Mouse (Mus musculus): Measurements from ENCODE around the gene Elmsan1. TPM values are rescaled to one million over a fixed set of nuclear protein-coding genes. Genes with fewer than 3 reads are reported as not detected.

Gene Elmsan1
- total RNA-seq, 2 experiments from 2014 or later = 15.6 to 15.9 TPM

DNA sequence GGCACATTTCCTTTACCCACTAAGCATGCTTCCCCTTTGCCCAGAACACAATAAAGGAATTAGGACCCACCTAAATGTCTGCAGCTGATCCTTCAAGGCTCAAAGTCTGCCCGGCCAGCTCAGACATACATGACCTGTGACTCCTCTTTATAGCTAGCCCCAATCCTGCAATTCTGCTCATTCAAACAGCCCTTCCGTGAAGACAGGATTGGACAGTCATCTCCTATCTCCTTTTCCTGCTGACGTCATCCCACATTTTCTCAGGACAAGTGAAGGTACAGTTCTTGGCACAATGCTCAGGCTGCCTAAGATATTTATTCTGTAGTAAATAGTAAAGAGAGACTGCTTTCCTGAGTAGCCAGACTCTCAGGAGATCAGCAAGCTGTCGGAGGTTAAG lies 1.6 kb downstream of the Elmsan1 start:
- intact Hi-C loops (cut with DNase I) = no loop called here
- no peak for DNase-seq

DNA sequence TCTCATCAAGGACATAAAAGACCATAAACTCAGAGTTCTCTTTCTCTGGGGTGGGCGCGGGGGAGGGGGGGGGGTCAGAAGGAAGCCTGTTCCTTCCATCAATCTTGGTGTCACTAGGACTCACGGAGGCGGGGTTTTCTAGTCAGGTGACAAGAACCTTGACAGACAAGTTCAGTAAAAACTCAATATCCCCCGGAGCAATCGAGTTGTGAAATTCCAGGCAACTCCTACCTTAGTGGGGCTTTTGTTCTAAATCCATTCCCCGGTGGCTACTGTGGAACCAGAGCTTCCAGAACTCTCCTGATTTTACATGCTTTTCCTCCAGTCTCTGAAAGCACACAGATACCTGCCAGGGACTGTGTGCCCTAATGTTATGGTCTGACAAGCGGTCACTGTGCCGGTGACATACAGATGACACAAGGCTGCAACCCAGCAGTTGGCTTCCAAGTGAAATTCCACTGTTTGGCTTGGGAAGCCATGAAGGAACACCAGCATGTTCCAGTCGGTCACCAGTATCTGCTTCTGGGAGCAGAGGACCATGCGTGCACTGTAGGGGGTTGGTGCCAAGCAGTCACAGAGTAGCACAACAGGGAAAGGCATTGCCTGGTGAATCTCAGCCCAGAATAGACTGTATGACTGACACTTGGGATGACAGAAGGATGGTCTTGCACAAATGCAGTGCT lies 2.8 kb downstream of the Elmsan1 start:
- intact Hi-C loops (cut with DNase I) = no loop called here
- DNase-seq = no peak

DNA sequence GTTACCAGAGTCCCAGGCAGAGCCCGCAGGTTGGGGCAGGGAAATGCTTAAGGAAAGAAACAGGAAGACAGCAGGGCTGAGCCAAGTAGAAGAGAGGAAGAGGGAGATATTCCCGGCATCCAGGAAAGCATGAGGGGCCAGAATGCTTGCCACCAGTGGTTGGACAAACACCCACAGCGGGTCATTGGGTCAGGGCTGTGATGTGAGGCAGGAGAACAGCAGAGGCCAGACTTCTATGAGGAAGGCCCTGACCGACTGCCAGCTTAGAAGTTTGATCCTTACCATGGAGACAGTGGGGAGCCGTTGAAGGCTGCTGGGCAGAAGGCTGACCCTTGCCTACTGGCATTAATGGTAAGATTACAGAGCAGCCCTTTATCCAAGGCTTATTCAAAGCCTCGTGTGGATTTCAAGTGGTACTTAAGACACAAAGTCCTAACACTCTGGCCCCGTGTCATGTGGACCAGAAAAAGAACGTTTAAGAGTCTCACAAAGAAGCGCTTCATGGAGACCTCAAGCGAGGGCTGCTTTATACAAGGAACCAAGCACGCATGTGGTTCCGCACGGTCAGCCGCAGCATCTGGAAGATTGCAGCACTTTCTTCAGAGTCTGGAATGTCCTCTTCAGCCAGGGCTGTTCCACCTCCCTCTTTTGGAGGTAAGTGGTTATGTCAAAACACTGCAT lies 4.0 kb downstream of the Elmsan1 start:
- intact Hi-C loops (cut with DNase I) = no loop called here
- no peak for DNase-seq

DNA sequence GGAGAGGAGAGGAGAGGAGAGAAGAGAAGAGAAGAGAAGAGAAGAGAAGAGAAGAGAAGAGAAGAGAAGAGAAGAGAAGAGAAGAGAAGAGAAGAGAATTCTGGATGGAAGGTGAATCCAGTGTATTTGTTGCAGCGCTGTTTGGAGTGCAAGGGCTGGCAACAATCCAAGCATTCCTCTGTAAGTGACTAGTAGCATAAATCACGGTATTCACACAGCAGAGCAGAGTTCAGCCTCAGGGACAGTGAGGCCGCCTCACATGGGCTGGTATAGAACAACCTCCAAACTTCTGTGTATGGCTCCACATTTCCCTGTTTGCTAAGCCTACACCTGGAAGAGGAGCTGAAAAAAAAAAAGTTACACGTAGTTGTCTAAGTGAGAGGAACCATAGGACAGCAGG lies 6.4 kb downstream of the Elmsan1 start:
- DNase-seq = no peak
- intact Hi-C loops (cut with DNase I) = no loop called here

DNA sequence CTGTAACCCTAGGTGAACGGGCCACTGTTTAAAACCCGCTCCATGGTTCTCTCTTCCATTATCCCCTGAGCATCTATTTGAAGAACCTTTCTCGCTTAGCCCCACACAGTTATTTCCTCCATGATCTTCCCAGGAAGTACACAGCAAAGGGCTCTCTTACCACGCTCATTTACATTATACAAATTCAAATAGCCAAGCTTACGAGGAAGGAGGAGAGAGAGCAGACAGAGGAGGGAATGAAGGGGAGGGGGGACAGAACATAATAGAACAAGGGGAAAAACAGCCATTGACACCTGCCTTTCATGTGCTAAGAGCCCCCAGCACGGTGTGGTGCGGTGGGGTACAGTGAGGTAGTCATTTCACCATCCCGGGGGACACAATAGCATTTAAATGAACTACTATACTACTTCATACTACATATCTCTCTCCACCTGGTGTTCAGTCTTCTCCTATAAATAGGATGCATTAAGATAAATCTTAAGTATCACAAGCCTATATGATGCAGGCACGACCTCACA lies 7.6 kb downstream of the Elmsan1 start:
- no peak for DNase-seq
- intact Hi-C loops (cut with DNase I) = no loop called here

DNA sequence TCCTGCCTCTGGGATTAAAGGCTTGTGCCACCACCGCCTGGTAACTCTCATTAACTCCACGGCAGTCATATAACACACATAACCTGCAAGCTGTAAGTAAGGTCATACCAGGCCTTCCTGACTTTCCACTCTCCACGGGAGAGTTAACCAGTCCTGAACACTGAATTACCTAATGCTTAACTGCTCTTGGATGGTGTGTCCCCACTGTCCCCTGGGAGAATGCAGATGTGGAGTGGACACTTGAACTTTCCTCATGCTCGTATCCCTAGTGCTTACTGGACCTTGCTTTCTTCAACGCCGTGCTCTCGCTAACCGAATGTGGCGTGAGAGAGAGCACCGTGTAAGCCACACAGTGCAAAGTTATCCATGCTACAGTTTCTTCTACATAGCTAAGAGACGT lies 8.4 kb downstream of the Elmsan1 start:
- no peak for DNase-seq
- intact Hi-C loops (cut with DNase I) = no loop called here

DNA sequence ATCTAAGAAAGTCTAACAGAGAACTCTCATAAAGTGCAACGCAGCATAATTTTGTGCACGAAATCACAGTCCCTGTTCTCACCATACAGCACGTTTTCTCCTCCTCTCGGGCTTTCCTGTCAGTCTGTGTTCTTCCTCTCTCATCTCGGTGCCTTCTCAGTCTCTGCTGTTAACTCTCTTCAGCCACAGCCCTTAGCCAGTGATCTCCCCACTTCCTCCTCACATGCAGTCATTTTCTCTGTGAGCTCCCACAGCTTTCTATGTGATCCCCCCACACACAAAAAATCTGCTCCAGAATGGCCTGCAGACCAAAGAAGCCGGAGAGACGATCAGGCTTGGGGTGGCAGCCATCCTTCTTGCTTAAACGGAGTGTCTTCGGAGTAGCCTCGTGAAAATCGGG lies 9.6 kb downstream of the Elmsan1 start:
- intact Hi-C loops (cut with DNase I) = no loop called here
- no peak for DNase-seq

DNA sequence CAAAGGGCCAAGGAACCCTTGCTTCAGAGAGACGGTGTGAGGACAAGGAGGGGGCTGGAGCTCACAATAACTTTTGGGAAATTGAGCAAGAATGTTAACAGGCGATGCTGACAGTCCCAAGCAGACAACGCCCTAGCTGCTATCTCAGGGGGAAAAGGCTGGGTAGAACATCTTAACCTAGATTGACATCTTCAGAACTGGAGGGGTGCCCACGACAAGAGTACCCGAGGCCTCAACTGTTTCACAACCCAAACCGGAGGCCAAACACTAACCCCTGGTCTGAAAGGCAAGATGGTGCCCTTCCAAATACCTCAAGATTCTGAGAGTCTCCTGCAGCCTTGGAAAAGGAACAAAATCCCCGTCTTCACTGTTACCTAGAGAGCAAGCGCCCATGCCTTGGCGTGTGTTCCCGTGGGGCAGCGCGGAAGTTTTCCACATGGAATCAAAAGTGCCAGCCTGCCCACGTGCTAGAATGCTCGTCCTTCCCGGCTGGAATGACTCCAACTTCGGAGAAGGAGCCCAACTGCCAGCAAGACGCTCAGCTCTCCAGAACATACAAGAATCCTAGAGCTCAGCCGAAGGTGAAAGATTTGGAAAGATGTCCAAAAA lies 11.4 kb downstream of the Elmsan1 start:
- no peak for DNase-seq
- intact Hi-C loops (cut with DNase I) = no loop called here

DNA sequence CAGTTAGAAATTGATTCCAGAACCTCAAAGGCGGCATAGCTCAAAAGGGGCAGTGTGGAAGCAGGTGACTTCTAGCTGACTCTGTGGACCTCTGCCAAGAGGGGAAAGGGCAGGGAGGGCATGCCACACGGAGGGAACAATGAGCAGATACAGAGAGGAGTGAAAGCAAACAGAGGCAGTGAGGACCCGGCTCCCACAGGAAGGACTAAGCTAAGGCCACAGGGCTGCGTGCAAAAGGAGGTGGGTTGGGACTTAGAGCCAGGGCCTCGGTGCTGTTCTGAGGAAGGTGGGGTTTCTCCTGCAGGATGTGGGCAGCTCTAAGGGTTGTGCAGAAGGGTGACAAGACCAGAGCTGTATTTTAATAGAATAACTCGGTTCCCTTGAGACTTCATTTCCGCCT lies 12.2 kb downstream of the Elmsan1 start:
- intact Hi-C loops (cut with DNase I) = no loop called here

DNA sequence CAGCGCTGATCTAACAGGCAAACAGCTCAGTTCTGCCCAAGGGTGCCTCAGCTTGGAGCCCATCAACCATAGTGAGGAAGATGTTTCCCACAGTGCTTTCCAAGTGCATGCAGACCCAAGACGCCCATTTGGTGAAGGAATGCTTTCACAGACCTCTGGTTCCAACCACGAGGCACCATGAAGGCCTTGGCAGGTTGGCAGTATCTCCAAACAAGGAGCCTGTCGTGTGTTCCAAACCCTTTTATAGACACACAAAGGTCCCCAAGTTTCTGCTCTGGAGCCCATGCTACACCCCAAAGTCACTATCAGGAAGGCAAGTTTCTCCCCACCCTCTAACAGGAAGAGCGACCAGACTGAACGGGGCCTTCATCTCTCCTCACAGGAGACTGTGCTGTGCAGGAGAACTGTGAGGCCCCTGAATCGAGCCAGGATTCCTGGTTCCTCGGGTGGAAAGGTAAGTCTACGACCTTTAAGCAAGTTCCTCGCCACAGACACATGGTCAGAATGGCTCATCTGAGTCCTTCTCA lies 13.0 kb downstream of the Elmsan1 start:
- intact Hi-C loops (cut with DNase I) = no loop called here

More for the DNA sequence above, 12.2 kb downstream of the Elmsan1 start:
- DNase-seq = no peak

DNA sequence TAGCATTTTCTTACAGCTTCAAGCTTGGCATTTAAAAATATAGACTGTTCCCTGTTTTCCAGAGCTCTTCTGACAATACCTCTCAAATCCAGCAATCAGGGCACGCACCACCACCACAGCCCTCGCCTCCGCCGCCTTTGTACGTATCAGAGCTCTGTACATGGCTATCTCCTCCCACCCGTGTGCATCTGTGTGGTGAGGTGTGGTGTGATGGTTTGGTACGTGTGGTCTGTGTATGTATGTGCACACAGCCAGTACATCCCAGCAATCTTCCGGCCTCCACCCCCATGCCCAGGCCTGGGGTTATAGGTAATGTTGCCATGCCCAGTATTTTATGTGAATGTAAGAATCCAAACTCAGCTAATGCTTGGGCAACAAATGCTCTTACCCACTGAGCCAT lies 14.0 kb downstream of the Elmsan1 start:
- intact Hi-C loops (cut with DNase I) = no loop called here
- no peak for DNase-seq

More for the DNA sequence above, 13.0 kb downstream of the Elmsan1 start:
- DNase-seq = no peak

DNA sequence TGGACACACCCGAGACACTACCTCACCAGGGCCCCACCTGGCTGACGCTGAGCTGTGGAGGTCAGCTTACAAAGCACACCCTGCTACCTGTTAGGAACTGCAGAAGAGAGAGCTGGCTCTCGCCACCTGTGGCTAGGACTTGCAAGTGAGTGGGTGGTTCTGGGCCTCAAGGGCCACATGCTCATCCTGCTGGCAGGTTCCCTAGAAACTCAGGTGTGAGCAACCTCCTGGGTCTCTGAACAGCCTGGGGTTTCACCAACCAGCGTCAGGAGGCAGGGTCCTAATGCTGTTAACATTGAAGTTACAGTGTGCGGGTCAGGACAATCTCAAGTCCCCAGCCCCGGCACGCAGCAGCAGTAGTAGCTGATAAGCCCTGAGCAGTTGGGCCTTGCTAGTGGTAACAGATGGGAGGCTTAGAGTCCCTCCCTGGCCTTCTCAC lies 14.9 kb downstream of the Elmsan1 start:
- no peak for DNase-seq
- intact Hi-C loops (cut with DNase I) = no loop called here

DNA sequence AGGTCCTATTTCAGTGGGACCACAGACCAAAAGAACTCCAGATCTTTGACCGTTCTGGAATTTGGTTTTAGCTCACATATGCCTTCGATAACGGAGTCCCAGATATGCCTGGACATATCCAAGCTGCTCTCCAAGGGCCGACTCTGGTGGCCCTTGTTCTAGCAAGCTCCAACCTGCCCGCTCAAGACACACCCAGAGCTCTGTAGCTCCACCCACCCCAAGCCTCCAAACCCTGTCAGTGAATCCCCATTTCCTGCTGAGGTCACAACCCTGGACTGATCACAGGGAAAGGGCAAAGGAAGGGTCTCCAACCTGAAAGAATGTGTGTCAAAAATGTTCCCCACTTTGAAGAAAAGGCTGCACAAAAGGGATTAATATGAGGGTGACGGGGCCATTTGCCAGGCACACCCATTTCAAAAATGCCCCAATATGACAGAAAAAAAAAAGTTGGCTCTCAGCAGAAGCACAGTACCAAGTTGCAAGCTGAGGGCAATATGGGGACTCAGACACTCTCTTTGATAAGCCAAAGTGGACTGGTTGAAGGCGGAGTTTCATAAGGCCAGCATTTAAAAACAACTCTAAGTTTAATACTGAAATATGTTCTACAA lies 15.4 kb downstream of the Elmsan1 start:
- intact Hi-C loops (cut with DNase I) = no loop called here
- DNase-seq = no peak

DNA sequence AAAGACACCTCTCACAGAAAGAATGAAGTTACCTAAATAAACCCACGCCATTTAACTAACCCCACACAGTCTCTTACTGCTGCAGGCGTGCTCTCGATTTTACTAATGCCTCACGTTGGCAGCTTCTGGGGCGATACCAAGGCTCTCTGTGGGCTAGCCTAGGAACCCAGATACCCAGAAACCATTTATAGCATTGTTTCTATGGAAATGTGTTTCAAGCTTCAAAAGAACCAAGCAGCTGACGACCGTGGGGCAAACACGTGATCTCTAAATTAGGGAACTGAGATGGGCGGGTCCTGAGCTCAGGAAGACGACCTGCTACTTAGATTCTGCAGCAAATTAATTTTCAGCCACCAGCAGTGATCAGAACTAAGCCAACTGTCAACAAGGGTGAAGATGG lies 16.1 kb downstream of the Elmsan1 start:
- DNase-seq = no peak
- intact Hi-C loops (cut with DNase I) = no loop called here

DNA sequence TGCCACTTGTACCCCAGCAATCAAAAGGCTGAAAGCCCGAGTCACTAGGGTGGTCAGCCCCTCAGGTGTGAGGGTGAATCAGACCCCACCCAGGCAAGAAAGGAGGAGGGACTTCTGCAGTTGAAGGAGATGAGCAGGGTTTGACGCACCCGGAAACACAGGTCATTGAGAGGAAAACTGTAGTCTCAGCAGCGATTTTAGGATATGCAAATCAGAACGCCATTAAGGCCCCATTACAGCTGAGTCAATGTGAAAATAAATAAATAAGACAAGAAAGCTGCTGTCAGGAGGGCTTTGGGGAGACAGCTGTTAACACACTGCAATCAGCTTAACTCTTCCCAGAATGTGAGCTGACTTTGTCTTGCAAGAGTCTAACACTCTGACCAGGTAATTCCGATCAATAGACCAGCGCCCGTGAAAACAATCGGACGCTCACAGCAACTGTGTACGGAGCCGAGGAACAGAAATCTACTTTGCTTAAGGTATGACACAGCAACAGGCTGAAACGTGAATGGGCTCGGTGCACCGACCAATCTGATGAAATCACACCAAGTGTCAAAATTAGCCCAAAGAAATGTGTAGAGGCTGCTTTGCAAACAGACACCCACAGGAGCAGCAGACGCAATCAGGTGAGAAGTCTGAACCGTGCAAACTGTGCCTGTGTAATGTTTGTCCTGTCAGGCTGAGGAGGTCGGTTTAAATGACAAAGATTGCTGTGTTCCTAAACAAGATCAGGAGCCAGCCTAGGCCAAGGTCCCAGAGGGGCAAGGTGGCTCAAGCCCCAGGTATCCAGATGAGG lies 16.8 kb downstream of the Elmsan1 start:
- intact Hi-C loops (cut with DNase I) = no loop called here
- no peak for DNase-seq

DNA sequence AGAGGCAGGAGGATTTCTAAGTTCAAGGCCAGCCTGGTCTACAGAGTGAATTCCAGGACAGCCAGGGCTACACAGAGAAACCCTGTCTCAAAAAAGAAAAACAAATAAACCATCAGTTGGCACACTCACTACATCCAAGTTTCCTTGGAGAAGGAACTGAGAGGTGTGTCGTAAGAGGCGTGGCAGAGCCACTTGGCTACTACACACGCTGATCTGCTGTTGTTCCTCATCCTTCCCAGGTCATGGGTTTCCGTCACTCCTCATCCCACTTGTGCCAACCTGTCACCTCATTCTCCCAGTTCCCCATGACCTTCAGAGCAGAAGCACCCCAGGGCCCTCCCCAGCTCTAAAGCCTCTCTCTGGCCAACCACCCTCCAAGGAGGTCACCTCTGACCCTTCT lies 17.5 kb downstream of the Elmsan1 start:
- no peak for DNase-seq
- intact Hi-C loops (cut with DNase I) = no loop called here

DNA sequence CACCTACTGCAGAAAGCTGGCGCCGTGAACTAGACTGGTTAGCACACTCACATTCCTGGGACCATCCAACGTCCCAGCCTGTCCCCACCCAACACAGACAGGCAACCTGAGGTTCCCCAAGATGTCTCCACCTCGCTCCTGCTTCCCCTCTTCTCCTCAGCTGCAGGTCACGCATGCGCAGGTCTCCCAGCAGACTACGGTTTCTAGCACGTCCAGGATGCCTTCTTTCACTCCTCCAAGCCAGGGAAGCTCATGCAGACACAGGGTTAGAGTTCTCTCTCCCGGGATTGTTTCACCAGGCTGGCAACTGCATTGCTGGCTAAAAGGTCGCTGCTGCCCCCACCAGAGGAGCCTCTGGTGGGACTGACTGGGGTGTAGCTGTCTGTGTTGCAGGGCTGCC lies 19.8 kb downstream of the Elmsan1 start:
- no peak for DNase-seq

DNA sequence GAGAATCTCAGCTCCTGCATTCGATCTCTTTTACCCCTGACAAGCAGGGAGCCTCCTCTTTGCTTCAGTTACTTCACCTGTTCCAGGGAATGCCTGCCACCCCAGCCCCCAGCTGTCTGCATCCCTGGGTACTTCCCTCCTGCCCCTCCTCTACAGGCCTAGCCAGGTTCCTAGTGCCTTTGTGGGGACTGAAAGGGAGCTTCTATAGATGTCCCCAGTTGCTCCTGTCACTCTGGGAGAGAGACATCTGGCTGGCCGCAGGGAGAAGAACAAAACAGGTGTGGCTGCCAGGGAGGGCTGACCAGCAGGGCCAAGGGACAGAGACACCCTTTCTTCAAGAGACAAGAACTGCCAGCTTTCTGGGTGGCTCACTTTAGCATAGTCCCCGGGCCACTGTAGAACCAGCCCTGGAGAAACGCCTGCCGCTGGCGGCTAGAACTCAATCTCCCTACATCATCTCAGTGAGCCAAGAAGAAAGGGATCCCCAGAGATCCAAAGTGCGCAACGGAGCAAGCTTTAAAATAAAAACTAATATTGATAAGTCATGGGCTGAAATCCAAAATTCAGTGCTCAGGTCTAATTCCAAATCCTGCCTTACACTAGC lies 20.5 kb downstream of the Elmsan1 start:
- intact Hi-C loops (cut with DNase I) = no loop called here
- DNase-seq = no peak

More for the DNA sequence above, 19.8 kb downstream of the Elmsan1 start:
- intact Hi-C loops (cut with DNase I) = no loop called here

DNA sequence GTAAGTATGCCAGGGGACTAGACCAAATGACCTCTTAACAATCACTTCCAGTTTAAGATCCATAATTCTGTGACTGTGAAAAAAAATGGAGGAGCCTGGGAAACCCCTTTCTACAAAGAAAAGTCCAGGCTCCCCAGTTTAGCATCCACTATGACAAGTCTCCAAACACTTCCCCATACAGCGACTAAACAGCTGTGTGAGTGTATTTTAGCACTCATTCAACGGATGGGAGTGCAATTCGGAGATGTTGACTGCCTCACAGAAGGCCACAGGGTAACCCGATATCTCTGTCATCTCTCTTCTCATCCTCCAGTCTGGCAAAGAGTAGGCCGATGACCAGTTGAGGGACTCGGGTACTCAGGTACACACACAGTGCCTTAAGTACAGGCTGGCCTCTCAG lies 23.5 kb downstream of the Elmsan1 start:
- DNase-seq = no peak
- intact Hi-C loops (cut with DNase I) = no loop called here
